Mouse (Mus musculus): ENCODE data around the gene Dpp6. TPM values are rescaled to one million over a fixed set of nuclear protein-coding genes. Genes with fewer than 3 reads are reported as not detected.

The Dpp6 gene
- polyA plus RNA-seq, 1 experiment from 2014 or later: 0.51 TPM

GRCm38 (mm10) chr5:27251361-27251760 is 434.4 kb downstream of the Dpp6 start:
- no peak overlapping the region for H3K27ac ChIP-seq
- no peaks in the 10 kb centered on the region for H3K9me3 ChIP-seq (replicated peaks)
- H3K36me3 ChIP-seq: no peaks in the 10 kb centered on the region
- no peak overlapping the region for H3K4me3 ChIP-seq
- no peaks in the 10 kb centered on the region for H3K27me3 ChIP-seq (ENCODE audit: low read depth, poor library complexity, severe bottlenecking)
- DNase-seq (ENCODE audit: low spot score): no peak
- H3K4me1 ChIP-seq: peaks cover 7% of the 10 kb centered on the region; the same call in 1 of the 2 replicates

GRCm38 (mm10) chr5:27255247-27255646 is 438.2 kb downstream of the Dpp6 start:
- no peak for DNase-seq (ENCODE audit: low spot score)
- 90% methylated on average over 2 of the region's 2 CpGs for WGBS
- no peak overlapping the region for H3K27ac ChIP-seq
- H3K4me1 ChIP-seq: peaks cover 3% of the 10 kb centered on the region; the same call in 1 of the 2 replicates
- H3K9me3 ChIP-seq (replicated peaks): no peaks in the 10 kb centered on the region
- no peaks in the 10 kb centered on the region for H3K27me3 ChIP-seq (ENCODE audit: low read depth, poor library complexity, severe bottlenecking)
- no peaks in the 10 kb centered on the region for H3K36me3 ChIP-seq
- H3K4me3 ChIP-seq: no peak overlapping the region

- Histone ChIP-seq H3K9me3 (replicated peaks) (no peaks in the 10 kb centered on the region), H3K4me1 (peaks cover 7% of the 10 kb centered on the region), H3K4me3 (no peak overlapping the region), H3K36me3 (no peaks in the 10 kb centered on the region), H3K27me3 (ENCODE audit: low read depth, poor library complexity, severe bottlenecking) (peaks cover 19% of the 10 kb centered on the region), H3K27ac (no peak overlapping the region)
- DNase-seq (ENCODE audit: low spot score): no peak
- WGBS: 85% methylated on average over 3 of the region's 3 CpGs
Measured at GRCm38 (mm10) chr5:27258636-27259035, 441.6 kb downstream of the Dpp6 start.

- Histone ChIP-seq H3K27ac (peak overlapping the region; percentile 50), H3K4me1 (peaks cover 7% of the 10 kb centered on the region)
- 11% methylated on average over 27 of the region's 27 CpGs for WGBS
Measured at GRCm38 (mm10) chr5:27261746-27262727, 445.0 kb downstream of the Dpp6 start.

GRCm38 (mm10) chr5:27262751-27263150 is 445.7 kb downstream of the Dpp6 start:
- Histone ChIP-seq H3K4me1 (peaks cover 7% of the 10 kb centered on the region), H3K9me3 (replicated peaks) (no peaks in the 10 kb centered on the region), H3K27ac (no peak overlapping the region), H3K27me3 (ENCODE audit: low read depth, poor library complexity, severe bottlenecking) (peaks cover 19% of the 10 kb centered on the region), H3K36me3 (no peaks in the 10 kb centered on the region), H3K4me3 (no peak overlapping the region)
- 75% methylated on average over 1 of the region's 1 CpGs for WGBS
- DNase-seq (ENCODE audit: low spot score): no peak

More at GRCm38 (mm10) chr5:27261746-27262727, 445.0 kb downstream of the Dpp6 start:
- H3K36me3 ChIP-seq: no peaks in the 10 kb centered on the region
- no peaks in the 10 kb centered on the region for H3K9me3 ChIP-seq (replicated peaks)
- H3K27me3 ChIP-seq (ENCODE audit: low read depth, poor library complexity, severe bottlenecking): peaks cover 19% of the 10 kb centered on the region
- peak; percentile 71 for DNase-seq (ENCODE audit: low spot score)
- peak overlapping the region; percentile 39 for H3K4me3 ChIP-seq

GRCm38 (mm10) chr5:27265281-27265680 is 448.3 kb downstream of the Dpp6 start:
- no peak overlapping the region for H3K4me3 ChIP-seq
- no peaks in the 10 kb centered on the region for H3K9me3 ChIP-seq (replicated peaks)
- no peaks in the 10 kb centered on the region for H3K36me3 ChIP-seq
- H3K27me3 ChIP-seq (ENCODE audit: low read depth, poor library complexity, severe bottlenecking): peaks cover 19% of the 10 kb centered on the region
- peaks cover 7% of the 10 kb centered on the region for H3K4me1 ChIP-seq
- 88% methylated on average over 3 of the region's 3 CpGs for WGBS
- no peak for DNase-seq (ENCODE audit: low spot score)
- H3K27ac ChIP-seq: no peak overlapping the region

- H3K4me1 ChIP-seq: no peaks in the 10 kb centered on the region
- DNase-seq (ENCODE audit: low spot score): no peak
- no peaks in the 10 kb centered on the region for H3K27me3 ChIP-seq (ENCODE audit: low read depth, poor library complexity, severe bottlenecking)
- WGBS: 81% methylated on average over 4 of the region's 4 CpGs
- no peak overlapping the region for H3K27ac ChIP-seq
- H3K36me3 ChIP-seq: no peaks in the 10 kb centered on the region
- H3K9me3 ChIP-seq (replicated peaks): no peaks in the 10 kb centered on the region
- no peak overlapping the region for H3K4me3 ChIP-seq
Measured at GRCm38 (mm10) chr5:27271336-27271735, 454.3 kb downstream of the Dpp6 start.

GRCm38 (mm10) chr5:27274781-27275395 is 457.9 kb downstream of the Dpp6 start:
- no peaks in the 10 kb centered on the region for H3K36me3 ChIP-seq
- no peaks in the 10 kb centered on the region for H3K9me3 ChIP-seq (replicated peaks)
- no peak overlapping the region for H3K4me3 ChIP-seq
- H3K4me1 ChIP-seq: no peaks in the 10 kb centered on the region
- H3K27ac ChIP-seq: no peak overlapping the region
- DNase-seq (ENCODE audit: low spot score): no peak
- WGBS: 78% methylated on average over 8 of the region's 8 CpGs
- no peaks in the 10 kb centered on the region for H3K27me3 ChIP-seq (ENCODE audit: low read depth, poor library complexity, severe bottlenecking)

GRCm38 (mm10) chr5:27275871-27276270 is 458.9 kb downstream of the Dpp6 start:
- WGBS: 94% methylated on average over 1 of the region's 1 CpGs
- Histone ChIP-seq H3K4me1 (no peaks in the 10 kb centered on the region), H3K9me3 (replicated peaks) (no peaks in the 10 kb centered on the region), H3K36me3 (no peaks in the 10 kb centered on the region), H3K27me3 (ENCODE audit: low read depth, poor library complexity, severe bottlenecking) (no peaks in the 10 kb centered on the region), H3K4me3 (no peak overlapping the region), H3K27ac (no peak overlapping the region)
- DNase-seq (ENCODE audit: low spot score): no peak

- no peaks in the 10 kb centered on the region for H3K4me1 ChIP-seq
- no peaks in the 10 kb centered on the region for H3K36me3 ChIP-seq
- no peak for DNase-seq (ENCODE audit: low spot score)
- no peak overlapping the region for H3K4me3 ChIP-seq
- H3K27ac ChIP-seq: no peak overlapping the region
- no peaks in the 10 kb centered on the region for H3K9me3 ChIP-seq (replicated peaks)
- no peaks in the 10 kb centered on the region for H3K27me3 ChIP-seq (ENCODE audit: low read depth, poor library complexity, severe bottlenecking)
- 80% methylated on average over 10 of the region's 10 CpGs for WGBS
Measured at GRCm38 (mm10) chr5:27278120-27278645, 461.2 kb downstream of the Dpp6 start.

GRCm38 (mm10) chr5:27286876-27287275 is 469.9 kb downstream of the Dpp6 start:
- H3K36me3 ChIP-seq: no peaks in the 10 kb centered on the region
- WGBS: 80% methylated on average over 4 of the region's 4 CpGs
- no peak overlapping the region for H3K4me3 ChIP-seq
- H3K9me3 ChIP-seq (replicated peaks): no peaks in the 10 kb centered on the region
- no peak for DNase-seq (ENCODE audit: low spot score)
- H3K27ac ChIP-seq: no peak overlapping the region
- no peaks in the 10 kb centered on the region for H3K27me3 ChIP-seq (ENCODE audit: low read depth, poor library complexity, severe bottlenecking)
- no peaks in the 10 kb centered on the region for H3K4me1 ChIP-seq

- Histone ChIP-seq H3K4me3 (no peak overlapping the region), H3K27ac (no peak overlapping the region), H3K4me1 (no peaks in the 10 kb centered on the region), H3K27me3 (ENCODE audit: low read depth, poor library complexity, severe bottlenecking) (no peaks in the 10 kb centered on the region), H3K9me3 (replicated peaks) (no peaks in the 10 kb centered on the region), H3K36me3 (no peaks in the 10 kb centered on the region)
- DNase-seq (ENCODE audit: low spot score): no peak
- WGBS: 85% methylated on average over 8 of the region's 8 CpGs
Measured at GRCm38 (mm10) chr5:27291378-27291777, 474.4 kb downstream of the Dpp6 start.

- H3K4me3 ChIP-seq: no peak overlapping the region
- H3K9me3 ChIP-seq (replicated peaks): no peaks in the 10 kb centered on the region
- no peaks in the 10 kb centered on the region for H3K4me1 ChIP-seq
- 95% methylated on average over 7 of the region's 7 CpGs for WGBS
- no peaks in the 10 kb centered on the region for H3K36me3 ChIP-seq
- no peaks in the 10 kb centered on the region for H3K27me3 ChIP-seq (ENCODE audit: low read depth, poor library complexity, severe bottlenecking)
- no peak for DNase-seq (ENCODE audit: low spot score)
- no peak overlapping the region for H3K27ac ChIP-seq
Measured at GRCm38 (mm10) chr5:27292236-27292635, 475.2 kb downstream of the Dpp6 start.

All from limb, embryonic 10.5 days (tissue).